Mouse (Mus musculus): Measurements from ENCODE around the gene Rbpj.

DNA sequence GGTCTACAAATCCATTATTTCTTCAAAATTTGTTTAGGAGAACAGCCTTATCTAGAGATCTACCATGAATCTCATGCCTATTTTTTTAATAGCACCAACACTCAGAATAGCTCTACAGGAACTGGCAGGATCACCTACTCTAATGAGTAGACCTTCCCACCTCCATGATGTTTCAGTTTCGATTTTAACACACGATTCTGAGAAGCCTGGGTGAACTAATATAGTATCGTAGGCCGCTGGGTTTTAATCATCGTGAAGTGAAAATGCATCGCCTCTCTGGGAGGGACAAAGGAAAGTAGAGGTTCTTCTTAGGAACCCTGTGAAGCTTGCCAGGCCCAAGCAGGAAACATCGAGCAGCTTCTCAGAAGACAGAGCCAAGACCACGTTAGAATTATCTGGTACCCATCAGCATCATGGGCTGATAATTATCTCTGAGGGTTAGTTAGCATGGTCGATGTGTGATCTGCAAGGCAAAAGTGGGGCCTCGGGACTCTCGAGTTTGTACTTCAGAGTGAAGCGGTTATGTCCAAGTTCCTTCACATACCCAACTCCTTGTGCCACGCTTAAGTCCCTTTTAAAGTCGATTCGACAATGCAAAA is 100.6 kb downstream of the Rbpj start:
- no peak for TF ChIP-seq EP300 (IDR thresholded peaks at IDR 0.05; ENCODE audit: low read depth)
- no peak for TF ChIP-seq CTCF (IDR thresholded peaks at IDR 0.05; ENCODE audit: low read depth)
